Mouse (Mus musculus): ENCODE results near the gene Ttn. TPM values are rescaled to one million over a fixed set of nuclear protein-coding genes. Genes with fewer than 3 reads are reported as not detected.

The Ttn gene
- polyA plus RNA-seq, 1 experiment from 2014 or later, result 6.5 TPM

DNA sequence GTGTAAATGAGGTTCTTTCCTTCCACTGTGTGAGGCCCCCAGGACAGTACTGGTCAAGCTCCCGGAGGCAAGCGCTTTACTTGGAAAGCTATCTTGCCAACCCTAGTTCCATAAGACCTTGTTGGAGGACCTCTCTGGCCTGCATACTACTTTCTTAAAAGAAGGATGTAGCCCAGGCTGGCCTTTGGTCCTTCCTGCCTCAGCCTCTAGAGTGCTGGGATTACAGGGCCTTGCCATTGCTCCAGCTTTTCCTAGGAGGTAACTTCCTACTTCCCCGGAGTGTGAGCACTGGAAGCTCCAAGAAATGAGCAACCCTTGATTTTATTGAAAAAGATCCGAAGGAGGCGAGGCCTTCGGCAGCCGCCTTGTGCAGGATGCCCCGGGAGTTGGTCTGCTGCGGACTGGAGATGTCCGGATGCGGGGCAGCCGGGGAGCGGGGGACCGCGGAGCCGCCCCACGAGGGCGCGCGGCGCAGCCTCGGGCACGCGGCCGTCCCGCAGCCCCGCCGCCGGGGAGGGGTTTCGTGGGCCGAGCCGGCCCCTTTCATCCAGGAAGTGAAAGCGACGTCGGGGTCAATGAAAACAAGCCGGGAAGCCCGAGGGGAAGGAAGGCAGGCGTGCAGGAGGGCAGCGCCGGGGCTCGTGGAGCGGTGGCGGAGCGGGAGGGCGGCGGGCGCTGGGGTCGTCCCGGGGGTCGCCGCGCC lies 307.5 kb downstream of the Ttn start, which contains the start of gene Plekha3:
Gene Plekha3, plus strand, starts transcription at position 557 of the 703 bp plus-strand sequence.
- peak within 1 kb of the TSS; percentile 80 for H3K4me2 ChIP-seq (ENCODE audit: low read depth, low read length)
- no peaks in the 10 kb centered on the region for H3K27me3 ChIP-seq (ENCODE audit: control insufficient read depth, insufficient read depth, low read depth, low read length)
- H3K27ac ChIP-seq (ENCODE audit: low read length), result peak within 1 kb of the TSS; percentile 53
- WGBS (ENCODE audit: insufficient replicate concordance), result 4% methylated on average over 47 of the region's 52 CpGs
- ATAC-seq (ENCODE audit: low read depth), result peak; percentile 74
- peak within 1 kb of the TSS; percentile 82 for H3K4me3 ChIP-seq (ENCODE audit: low read depth, low read length)
- H3K9me3 ChIP-seq (replicated peaks; ENCODE audit: control insufficient read depth, low read length), result no peaks in the 10 kb centered on the region
- no peaks in the 10 kb centered on the region for H3K36me3 ChIP-seq (ENCODE audit: control insufficient read depth, insufficient read depth)
- peaks cover 26% of the 10 kb centered on the region for H3K4me1 ChIP-seq (ENCODE audit: control insufficient read depth, low read depth, low read length)
- peak within 1 kb of the TSS; percentile 78 for H3K9ac ChIP-seq (ENCODE audit: low read depth, low read length)

DNA sequence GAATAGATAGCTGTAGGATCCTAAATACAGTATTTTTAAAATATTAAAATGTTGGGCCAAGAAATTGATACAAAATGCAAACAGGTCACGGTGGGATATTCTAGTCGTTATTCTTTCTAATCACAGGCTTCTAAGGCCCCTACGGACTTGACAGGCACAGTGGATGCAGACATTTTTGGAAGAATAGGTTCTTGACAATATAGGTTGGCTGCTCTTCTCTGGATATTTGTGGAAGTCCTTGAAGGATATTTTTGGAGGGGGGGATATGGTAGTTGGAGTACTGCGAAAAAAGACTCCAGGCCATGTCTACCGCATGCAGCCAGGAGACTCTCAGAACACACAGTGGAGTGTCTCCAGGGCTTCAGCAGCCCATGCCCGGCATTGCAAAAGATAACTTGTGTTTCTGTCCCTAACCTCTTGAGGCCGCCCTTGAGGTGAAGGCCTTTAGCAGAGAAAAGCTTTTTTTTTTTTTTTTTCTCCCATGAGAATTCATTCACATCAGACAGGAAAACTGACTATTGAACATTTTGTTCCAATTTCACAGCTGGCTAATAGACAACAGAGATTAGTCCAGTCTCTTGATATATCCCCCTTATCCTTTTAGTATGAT lies 308.8 kb downstream of the Ttn start:
- Histone ChIP-seq H3K36me3 (ENCODE audit: control insufficient read depth, insufficient read depth) (no peaks in the 10 kb centered on the region), H3K4me2 (ENCODE audit: low read depth, low read length) (peak overlapping the region; percentile 69), H3K27me3 (ENCODE audit: control insufficient read depth, insufficient read depth, low read depth, low read length) (no peaks in the 10 kb centered on the region), H3K27ac (ENCODE audit: low read length) (peak overlapping the region; percentile 8; the same call in 1 of the 2 replicates), H3K9me3 (replicated peaks; ENCODE audit: control insufficient read depth, low read length) (no peaks in the 10 kb centered on the region), H3K4me3 (ENCODE audit: low read depth, low read length) (peak overlapping the region; percentile 54), H3K4me1 (ENCODE audit: control insufficient read depth, low read depth, low read length) (peaks cover 26% of the 10 kb centered on the region), H3K9ac (ENCODE audit: low read depth, low read length) (no peak overlapping the region)
- 27% methylated on average over 7 of the region's 7 CpGs for WGBS (ENCODE audit: insufficient replicate concordance)
- ATAC-seq (ENCODE audit: low read depth), result no peak

- H3K4me1 ChIP-seq (ENCODE audit: control insufficient read depth, low read depth, low read length), result peaks cover 26% of the 10 kb centered on the region
- H3K27ac ChIP-seq (ENCODE audit: low read length), result peak within 1 kb of the TSS; percentile 15
- H3K4me3 ChIP-seq (ENCODE audit: low read depth, low read length), result peak within 1 kb of the TSS; percentile 54
- peak; percentile 88 for ATAC-seq (ENCODE audit: low read depth)
- H3K4me2 ChIP-seq (ENCODE audit: low read depth, low read length), result peak within 1 kb of the TSS; percentile 69
- under 1% methylated on average over 17 of the region's 17 CpGs for WGBS (ENCODE audit: insufficient replicate concordance)
- no peaks in the 10 kb centered on the region for H3K27me3 ChIP-seq (ENCODE audit: control insufficient read depth, insufficient read depth, low read depth, low read length)
- no peaks in the 10 kb centered on the region for H3K9me3 ChIP-seq (replicated peaks; ENCODE audit: control insufficient read depth, low read length)
- peak within 1 kb of the TSS; percentile 37 for H3K9ac ChIP-seq (ENCODE audit: low read depth, low read length)
- H3K36me3 ChIP-seq (ENCODE audit: control insufficient read depth, insufficient read depth), result no peaks in the 10 kb centered on the region
Observed at GRCm38 (mm10) chr2:76672966-76673392, 309.4 kb downstream of the Ttn start, which contains the start of gene Fkbp7. TSS of gene Fkbp7 (minus strand) at chr2:76673116.

DNA sequence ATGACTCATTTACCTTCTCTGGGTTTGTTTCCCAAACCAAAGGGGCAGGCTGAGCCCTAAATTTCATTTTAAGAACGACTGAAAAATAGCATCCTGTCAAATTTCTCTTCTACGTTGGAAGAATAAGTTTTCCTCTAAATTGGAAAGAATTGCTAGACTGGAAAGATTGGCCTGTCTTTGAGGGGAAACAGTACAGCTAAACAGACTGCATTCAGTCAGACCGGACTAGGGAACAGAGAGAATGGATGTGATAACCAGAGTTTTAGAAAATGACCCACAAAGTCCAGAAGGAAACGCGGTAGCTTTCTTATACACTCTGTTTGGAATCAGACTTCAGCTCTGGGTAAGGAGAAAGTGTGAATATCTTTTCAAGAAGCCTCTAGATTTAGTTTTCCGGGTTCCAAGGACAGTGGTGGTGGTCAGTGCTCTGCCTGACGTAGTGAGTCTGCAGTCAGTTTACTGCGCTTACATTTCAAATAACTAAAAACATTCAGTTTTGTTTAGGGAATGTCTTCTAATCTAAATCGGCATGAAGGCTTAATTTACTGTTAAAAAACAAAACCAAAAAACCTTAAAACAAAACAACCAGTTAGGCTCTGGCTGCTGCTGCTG lies 310.1 kb downstream of the Ttn start:
- Histone ChIP-seq H3K27me3 (ENCODE audit: control insufficient read depth, insufficient read depth, low read depth, low read length) (no peaks in the 10 kb centered on the region), H3K36me3 (ENCODE audit: control insufficient read depth, insufficient read depth) (no peaks in the 10 kb centered on the region), H3K4me3 (ENCODE audit: low read depth, low read length) (peak overlapping the region; percentile 54), H3K27ac (ENCODE audit: low read length) (peak overlapping the region; percentile 15; the same call in 1 of the 2 replicates), H3K9ac (ENCODE audit: low read depth, low read length) (peak overlapping the region; percentile 37), H3K4me1 (ENCODE audit: control insufficient read depth, low read depth, low read length) (peaks cover 26% of the 10 kb centered on the region), H3K9me3 (replicated peaks; ENCODE audit: control insufficient read depth, low read length) (no peaks in the 10 kb centered on the region), H3K4me2 (ENCODE audit: low read depth, low read length) (peak overlapping the region; percentile 69)
- no peak for ATAC-seq (ENCODE audit: low read depth)
- WGBS (ENCODE audit: insufficient replicate concordance), result 15% methylated on average over 9 of the region's 9 CpGs

DNA sequence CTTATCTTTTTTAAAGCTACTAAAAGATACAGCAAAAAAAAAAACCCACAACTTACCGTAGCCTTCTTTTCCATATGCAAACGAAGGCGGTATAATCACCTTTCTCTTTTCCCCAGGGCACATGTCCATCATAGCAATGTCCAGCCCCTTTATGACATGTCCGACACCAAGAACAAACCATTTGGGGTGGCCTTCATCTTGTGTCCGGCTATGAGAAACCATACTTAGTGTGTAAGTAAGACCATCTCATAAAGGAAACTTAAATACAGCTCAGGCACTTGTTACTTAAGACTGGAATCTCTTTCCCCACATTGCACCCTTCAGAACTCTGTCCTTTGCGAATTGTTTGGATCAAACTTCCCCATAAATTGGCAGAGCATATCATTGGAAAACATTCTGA lies 310.7 kb downstream of the Ttn start:
- peak overlapping the region; percentile 69 for H3K4me2 ChIP-seq (ENCODE audit: low read depth, low read length)
- ATAC-seq (ENCODE audit: low read depth), result no peak
- H3K4me3 ChIP-seq (ENCODE audit: low read depth, low read length), result no peak overlapping the region; the same call in 1 of the 2 replicates
- H3K27ac ChIP-seq (ENCODE audit: low read length), result no peak overlapping the region
- peaks cover 23% of the 10 kb centered on the region for H3K4me1 ChIP-seq (ENCODE audit: control insufficient read depth, low read depth, low read length)
- no peak overlapping the region; the same call in 1 of the 2 replicates for H3K9ac ChIP-seq (ENCODE audit: low read depth, low read length)
- no peaks in the 10 kb centered on the region for H3K27me3 ChIP-seq (ENCODE audit: control insufficient read depth, insufficient read depth, low read depth, low read length)
- no peaks in the 10 kb centered on the region for H3K9me3 ChIP-seq (replicated peaks; ENCODE audit: control insufficient read depth, low read length)
- H3K36me3 ChIP-seq (ENCODE audit: control insufficient read depth, insufficient read depth), result no peaks in the 10 kb centered on the region
- 69% methylated on average over 6 of the region's 6 CpGs for WGBS (ENCODE audit: insufficient replicate concordance)

DNA sequence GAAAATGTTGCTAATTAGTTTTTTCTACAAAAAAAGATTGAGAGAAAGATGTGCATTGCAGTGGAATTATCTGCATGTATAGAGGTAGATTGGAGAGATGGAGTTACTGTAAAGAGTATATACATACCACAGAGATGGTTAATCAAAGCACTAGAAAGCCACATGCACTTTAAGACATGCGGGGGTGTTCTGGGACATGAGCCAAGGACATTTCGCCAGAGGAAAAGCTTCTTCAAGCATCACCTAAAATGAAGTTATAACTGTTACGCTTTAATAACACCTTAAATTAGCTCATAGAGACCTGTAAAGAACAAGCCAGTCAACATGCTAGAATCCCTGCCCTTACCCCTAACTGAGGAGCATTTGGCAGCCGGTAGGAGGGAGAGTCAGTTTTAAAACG lies 315.1 kb downstream of the Ttn start:
- Histone ChIP-seq H3K36me3 (ENCODE audit: control insufficient read depth, insufficient read depth) (no peaks in the 10 kb centered on the region), H3K4me1 (ENCODE audit: control insufficient read depth, low read depth, low read length) (peaks cover 4% of the 10 kb centered on the region; the same call in 1 of the 2 replicates), H3K27me3 (ENCODE audit: control insufficient read depth, insufficient read depth, low read depth, low read length) (no peaks in the 10 kb centered on the region), H3K9ac (ENCODE audit: low read depth, low read length) (no peak overlapping the region), H3K4me3 (ENCODE audit: low read depth, low read length) (no peak overlapping the region), H3K4me2 (ENCODE audit: low read depth, low read length) (no peak overlapping the region), H3K9me3 (replicated peaks; ENCODE audit: control insufficient read depth, low read length) (no peaks in the 10 kb centered on the region), H3K27ac (ENCODE audit: low read length) (no peak overlapping the region)
- WGBS (ENCODE audit: insufficient replicate concordance), result 67% methylated on average over 5 of the region's 5 CpGs
- ATAC-seq (ENCODE audit: low read depth), result no peak

GRCm38 (mm10) chr2:76665531-76665930 lies 316.8 kb downstream of the Ttn start:
- H3K27ac ChIP-seq (ENCODE audit: low read length), result no peak overlapping the region
- H3K27me3 ChIP-seq (ENCODE audit: control insufficient read depth, insufficient read depth, low read depth, low read length), result no peaks in the 10 kb centered on the region
- H3K4me2 ChIP-seq (ENCODE audit: low read depth, low read length), result no peak overlapping the region
- H3K36me3 ChIP-seq (ENCODE audit: control insufficient read depth, insufficient read depth), result no peaks in the 10 kb centered on the region
- H3K4me3 ChIP-seq (ENCODE audit: low read depth, low read length), result no peak overlapping the region
- H3K9ac ChIP-seq (ENCODE audit: low read depth, low read length), result no peak overlapping the region
- no peaks in the 10 kb centered on the region for H3K4me1 ChIP-seq (ENCODE audit: control insufficient read depth, low read depth, low read length)
- 82% methylated on average over 7 of the region's 7 CpGs for WGBS (ENCODE audit: insufficient replicate concordance)
- no peak for ATAC-seq (ENCODE audit: low read depth)
- H3K9me3 ChIP-seq (replicated peaks; ENCODE audit: control insufficient read depth, low read length), result no peaks in the 10 kb centered on the region

- no peaks in the 10 kb centered on the region for H3K9me3 ChIP-seq (replicated peaks; ENCODE audit: control insufficient read depth, low read length)
- no peak overlapping the region for H3K4me3 ChIP-seq (ENCODE audit: low read depth, low read length)
- no peak overlapping the region for H3K27ac ChIP-seq (ENCODE audit: low read length)
- no peaks in the 10 kb centered on the region for H3K27me3 ChIP-seq (ENCODE audit: control insufficient read depth, insufficient read depth, low read depth, low read length)
- WGBS (ENCODE audit: insufficient replicate concordance), result 59% methylated on average over 5 of the region's 8 CpGs
- no peaks in the 10 kb centered on the region for H3K36me3 ChIP-seq (ENCODE audit: control insufficient read depth, insufficient read depth)
- H3K4me1 ChIP-seq (ENCODE audit: control insufficient read depth, low read depth, low read length), result no peaks in the 10 kb centered on the region
- H3K4me2 ChIP-seq (ENCODE audit: low read depth, low read length), result no peak overlapping the region
- ATAC-seq (ENCODE audit: low read depth), result no peak
- no peak overlapping the region for H3K9ac ChIP-seq (ENCODE audit: low read depth, low read length)
Observed at GRCm38 (mm10) chr2:76659419-76659818, 322.9 kb downstream of the Ttn start.

- Histone ChIP-seq H3K9me3 (replicated peaks; ENCODE audit: control insufficient read depth, low read length) (no peaks in the 10 kb centered on the region), H3K4me1 (ENCODE audit: control insufficient read depth, low read depth, low read length) (no peaks in the 10 kb centered on the region), H3K4me2 (ENCODE audit: low read depth, low read length) (no peak overlapping the region), H3K27ac (ENCODE audit: low read length) (no peak overlapping the region), H3K4me3 (ENCODE audit: low read depth, low read length) (no peak overlapping the region), H3K36me3 (ENCODE audit: control insufficient read depth, insufficient read depth) (no peaks in the 10 kb centered on the region), H3K27me3 (ENCODE audit: control insufficient read depth, insufficient read depth, low read depth, low read length) (no peaks in the 10 kb centered on the region), H3K9ac (ENCODE audit: low read depth, low read length) (no peak overlapping the region)
- 69% methylated on average over 13 of the region's 13 CpGs for WGBS (ENCODE audit: insufficient replicate concordance)
- ATAC-seq (ENCODE audit: low read depth), result no peak
Observed at GRCm38 (mm10) chr2:76658551-76658950, 323.8 kb downstream of the Ttn start.
